Mouse (Mus musculus): ENCODE measurements around the gene Abcc12.

Gene Abcc12

GRCm38 (mm10) chr8:86512131-86512792 is 68.2 kb downstream of the Abcc12 start:
- peak; percentile 25 to 40 for DNase-seq (ENCODE audit: low spot score in 2 of 2)

- DNase-seq (ENCODE audit: low spot score in 2 of 2): peak in 1 of 2 experiments; percentile 15
These were observed 79.1 kb downstream of the Abcc12 start for GRCm38 (mm10) chr8:86501341-86501740.

GRCm38 (mm10) chr8:86495056-86495455 is 85.4 kb downstream of the Abcc12 start:
- DNase-seq (ENCODE audit: low spot score in 2 of 2): no peak

GRCm38 (mm10) chr8:86493841-86494240 is 86.6 kb downstream of the Abcc12 start:
- DNase-seq (ENCODE audit: low spot score in 2 of 2): no peak

GRCm38 (mm10) chr8:86485411-86485810 is 95.1 kb downstream of the Abcc12 start:
- DNase-seq (ENCODE audit: low spot score in 2 of 2): no peak

- no peak for DNase-seq (ENCODE audit: low spot score in 2 of 2)
These were observed 96.2 kb downstream of the Abcc12 start for GRCm38 (mm10) chr8:86484244-86484643.

- no peak for DNase-seq (ENCODE audit: low spot score in 2 of 2)
These were observed 98.4 kb downstream of the Abcc12 start for GRCm38 (mm10) chr8:86482116-86482515.

- peak; percentile 66 to 67 for DNase-seq (ENCODE audit: low spot score in 2 of 2)
These were observed 104.6 kb downstream of the Abcc12 start for GRCm38 (mm10) chr8:86475711-86476438.

- DNase-seq (ENCODE audit: low spot score in 2 of 2): no peak
These were observed 106.0 kb downstream of the Abcc12 start for GRCm38 (mm10) chr8:86474461-86474860.

GRCm38 (mm10) chr8:86473121-86473520 is 107.4 kb downstream of the Abcc12 start:
- peak in 1 of 2 experiments; percentile 43 for DNase-seq (ENCODE audit: low spot score in 2 of 2)

GRCm38 (mm10) chr8:86470717-86471116 is 109.8 kb downstream of the Abcc12 start:
- DNase-seq (ENCODE audit: low spot score in 2 of 2): peak; percentile 60 to 62

- no peak for DNase-seq (ENCODE audit: low spot score in 2 of 2)
These were observed 117.3 kb downstream of the Abcc12 start for GRCm38 (mm10) chr8:86463215-86463614.

- no peak for DNase-seq (ENCODE audit: low spot score in 2 of 2)
These were observed 120.1 kb downstream of the Abcc12 start for GRCm38 (mm10) chr8:86460372-86460771.

- no peak for DNase-seq (ENCODE audit: low spot score in 2 of 2)
These were observed 126.6 kb downstream of the Abcc12 start for GRCm38 (mm10) chr8:86453697-86454480.

- no peak for DNase-seq (ENCODE audit: low spot score in 2 of 2)
These were observed 130.5 kb downstream of the Abcc12 start for GRCm38 (mm10) chr8:86449870-86450515.

GRCm38 (mm10) chr8:86445516-86445915 is 135.0 kb downstream of the Abcc12 start:
- peak in 1 of 2 experiments; percentile 38 for DNase-seq (ENCODE audit: low spot score in 2 of 2)

- DNase-seq (ENCODE audit: low spot score in 2 of 2): no peak
These were observed 136.7 kb downstream of the Abcc12 start for GRCm38 (mm10) chr8:86443744-86444143.

- no peak for DNase-seq (ENCODE audit: low spot score in 2 of 2)
These were observed 141.5 kb downstream of the Abcc12 start for GRCm38 (mm10) chr8:86438983-86439299.

GRCm38 (mm10) chr8:86438133-86438982 is 142.1 kb downstream of the Abcc12 start:
- peak; percentile 55 to 66 for DNase-seq (ENCODE audit: low spot score in 2 of 2)

GRCm38 (mm10) chr8:86437418-86437817 is 143.1 kb downstream of the Abcc12 start:
- DNase-seq (ENCODE audit: low spot score in 2 of 2): peak; percentile 44 to 46

Data from right cerebral cortex, adult 2 months (tissue).